Mouse (Mus musculus): ENCODE measurements around the gene Arhgef12.

DNA sequence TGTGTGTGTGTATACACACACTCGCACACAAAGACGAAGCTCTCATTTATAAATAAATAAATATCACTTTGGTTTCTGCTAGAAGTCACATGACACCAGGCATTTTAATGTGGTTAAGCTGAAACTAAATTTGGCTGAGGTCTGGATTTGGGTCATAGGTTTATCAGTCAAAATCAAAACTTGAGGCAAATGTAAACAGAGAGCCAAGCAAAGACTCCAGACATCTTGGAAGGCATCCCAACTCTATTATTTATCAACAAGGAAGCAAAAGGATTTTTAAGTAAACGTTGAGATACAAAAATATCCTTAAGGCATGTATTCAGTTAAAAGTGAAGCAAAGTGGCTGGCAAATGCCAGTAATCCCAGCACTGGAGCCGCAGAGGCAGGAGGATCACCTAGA, 7.8 kb upstream of the Arhgef12 start:
- TF ChIP-seq POLR2A (IDR thresholded peaks at IDR 0.05; ENCODE audit: control insufficient read depth, low read depth, low read length) (no peak), CTCF (IDR thresholded peaks at IDR 0.05; ENCODE audit: control insufficient read depth, insufficient read depth, insufficient replicate concordance, low read depth, low read length) (no peak)
